Mouse (Mus musculus) kidney, embryonic 14.5 days (tissue): ENCODE results near the gene Ttc8. TPM values are rescaled to one million over a fixed set of nuclear protein-coding genes. Genes with fewer than 3 reads are reported as not detected.
A peak's percentile ranks its signal among the peaks of the same experiment; 100 is the strongest.

Experiments used
- ATAC-seq: fragments of 200-750 bp; cut with Nextera tagmentation; 2 replicates; pipeline ENCODE4 v1.8.0; 2017; ENCODE audit warnings: moderate number of reproducible peaks, mild to moderate bottlenecking, moderate TSS enrichment, moderate library complexity; ENCODE audit not compliant: low FRiP score, low TSS enrichment
- H3K27ac ChIP-seq: fragments of 300-500 bp; sonication (generic); 2 replicates; pipeline ENCODE4 v1.5.1; 2014; ENCODE audit warnings: low read depth, mild to moderate bottlenecking, low read length, moderate library complexity, mixed read lengths
- H3K27me3 ChIP-seq: fragments of 300-500 bp; sonication (generic); 2 replicates; pipeline ENCODE4 v1.6.1; 2014; ENCODE audit warnings: mild to moderate bottlenecking, low read length; ENCODE audit not compliant: control insufficient read depth, insufficient read depth
- H3K36me3 ChIP-seq: fragments of 300-500 bp; sonication (generic); 2 replicates; pipeline ENCODE4 v1.6.1; 2014; ENCODE audit warnings: low read length, mixed read lengths; ENCODE audit not compliant: control insufficient read depth, insufficient read depth
- H3K4me1 ChIP-seq: fragments of 300-500 bp; sonication (generic); 2 replicates; pipeline ENCODE4 v1.6.1; 2014; ENCODE audit warnings: low read length, mixed read lengths; ENCODE audit not compliant: control insufficient read depth, insufficient read depth
- H3K4me2 ChIP-seq: fragments of 300-500 bp; sonication (generic); replicated peaks from 2 replicates; pipeline ENCODE4 v1.6.1; 2014; ENCODE audit warnings: low read depth, mild to moderate bottlenecking, low read length
- H3K4me3 ChIP-seq: fragments of 300-500 bp; sonication (generic); 2 replicates; pipeline ENCODE4 v1.5.1; 2014; ENCODE audit warnings: mild to moderate bottlenecking, low read length
- H3K9ac ChIP-seq: fragments of 300-500 bp; sonication (generic); 2 replicates; pipeline ENCODE4 v1.6.1; 2014; ENCODE audit warnings: low read depth, mild to moderate bottlenecking, low read length, moderate library complexity
- H3K9me3 ChIP-seq: fragments of 300-500 bp; sonication (generic); 2 replicates; pipeline ENCODE4 v1.6.1; 2016; ENCODE audit warnings: low read length; ENCODE audit not compliant: control insufficient read depth
- WGBS: fragments of 180-500 bp; shearing (Covaris S2); extraction: QIAGEN DNeasy Blood & Tissue Kit; methylation state at CpG from one replicate; pipeline ENCODE4 v1.1.7; 2014; 5-methylcytosine and 5-hydroxymethylcytosine counted together
- polyA plus RNA-seq: library from polyadenylated mRNA; unstranded; fragments of >200 nt; fragmentation: Nextera tagmentation; extraction: Ambion mirVana; gene quantifications from 2 replicates; pipeline ENCODE4 v1.2.1, GENCODE M21; 2014

The Ttc8 gene
- polyA plus RNA-seq, 1 experiment from 2014 or later, result 35.9 TPM

GRCm38 (mm10) chr12:99004752-99005151 lies 84.4 kb downstream of the Ttc8 start:
- Histone ChIP-seq H3K27me3 (no peaks in the 10 kb centered on the region), H3K9ac (no peak overlapping the region), H3K27ac (no peak overlapping the region), H3K9me3 (no peaks in the 10 kb centered on the region), H3K36me3 (no peaks in the 10 kb centered on the region), H3K4me1 (no peaks in the 10 kb centered on the region), H3K4me3 (no peak overlapping the region), H3K4me2 (no peak overlapping the region)
- WGBS, result 76% methylated on average over 2 of the region's 2 CpGs
- ATAC-seq, result no peak

GRCm38 (mm10) chr12:99008786-99009185 lies 88.4 kb downstream of the Ttc8 start:
- peaks cover 5% of the 10 kb centered on the region; the same call in 1 of the 2 replicates for H3K4me1 ChIP-seq
- WGBS, result 92% methylated on average over 1 of the region's 1 CpGs
- H3K36me3 ChIP-seq, result no peaks in the 10 kb centered on the region
- no peak overlapping the region for H3K4me2 ChIP-seq
- H3K4me3 ChIP-seq, result no peak overlapping the region
- H3K27ac ChIP-seq, result no peak overlapping the region
- no peaks in the 10 kb centered on the region for H3K9me3 ChIP-seq
- H3K9ac ChIP-seq, result no peak overlapping the region
- H3K27me3 ChIP-seq, result no peaks in the 10 kb centered on the region
- no peak for ATAC-seq

DNA sequence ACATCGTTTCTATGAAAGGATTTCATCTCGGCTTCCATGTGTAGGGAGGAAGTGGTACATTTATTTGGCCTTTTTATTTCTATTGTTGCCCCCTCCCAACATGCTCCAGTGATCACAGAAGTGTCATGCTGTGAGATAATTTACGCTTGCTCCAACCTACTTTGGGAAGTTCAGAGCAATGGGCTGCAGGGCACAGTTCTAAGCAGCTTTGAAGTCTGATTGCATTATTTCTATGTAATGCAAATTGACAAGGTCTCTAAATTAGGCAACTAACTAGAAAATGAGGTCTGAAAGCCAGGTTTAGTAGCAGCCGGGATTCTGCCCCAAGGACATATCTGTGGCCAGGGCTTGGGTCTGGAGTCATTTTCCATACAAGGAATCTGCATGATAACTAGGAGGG lies 89.1 kb downstream of the Ttc8 start:
- WGBS, result 31% methylated on average over 4 of the region's 4 CpGs
- ATAC-seq, result no peak

DNA sequence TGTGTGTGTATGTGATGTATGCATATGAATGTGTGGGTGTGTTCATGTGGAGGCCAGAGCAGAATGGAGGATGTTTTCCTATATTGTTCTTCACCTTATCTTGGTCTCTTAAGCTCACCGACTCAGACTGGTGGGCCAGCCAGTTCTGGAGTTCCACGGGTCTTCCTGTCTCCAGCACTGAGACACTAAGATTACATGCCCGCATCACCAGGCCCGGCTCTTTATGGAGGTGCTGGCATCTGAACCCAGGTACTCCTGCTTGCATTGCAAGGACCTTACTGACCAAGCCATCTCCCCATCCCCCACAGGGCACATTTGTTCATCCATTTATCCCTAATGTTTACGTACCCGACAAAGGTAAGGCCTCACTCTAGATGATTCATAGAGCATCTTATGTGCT lies 89.7 kb downstream of the Ttc8 start:
- H3K4me1 ChIP-seq, result peaks cover 5% of the 10 kb centered on the region; the same call in 1 of the 2 replicates
- H3K4me3 ChIP-seq, result no peak overlapping the region
- no peak overlapping the region for H3K4me2 ChIP-seq
- H3K36me3 ChIP-seq, result no peaks in the 10 kb centered on the region
- H3K27ac ChIP-seq, result no peak overlapping the region
- H3K9me3 ChIP-seq, result no peaks in the 10 kb centered on the region
- no peak overlapping the region for H3K9ac ChIP-seq
- no peaks in the 10 kb centered on the region for H3K27me3 ChIP-seq
- no peak for ATAC-seq
- WGBS, result 82% methylated on average over 6 of the region's 6 CpGs

More for the DNA sequence above, 89.1 kb downstream of the Ttc8 start:
- no peaks in the 10 kb centered on the region for H3K9me3 ChIP-seq
- no peak overlapping the region for H3K27ac ChIP-seq
- no peak overlapping the region for H3K4me2 ChIP-seq
- H3K4me1 ChIP-seq, result peaks cover 5% of the 10 kb centered on the region; the same call in 1 of the 2 replicates
- H3K9ac ChIP-seq, result no peak overlapping the region
- no peaks in the 10 kb centered on the region for H3K36me3 ChIP-seq
- H3K4me3 ChIP-seq, result no peak overlapping the region
- H3K27me3 ChIP-seq, result no peaks in the 10 kb centered on the region

- H3K9ac ChIP-seq, result no peak overlapping the region
- H3K4me3 ChIP-seq, result 0 out of 2 replicates have a peak overlapping the region, but pooled peaks have one; percentile 7
- no peaks in the 10 kb centered on the region for H3K36me3 ChIP-seq
- no peak overlapping the region for H3K27ac ChIP-seq
- no peaks in the 10 kb centered on the region for H3K9me3 ChIP-seq
- peak overlapping the region; percentile 34 for H3K4me2 ChIP-seq
- peak; percentile 66; the same call in 1 of the 2 replicates for ATAC-seq
- H3K27me3 ChIP-seq, result no peaks in the 10 kb centered on the region
- peaks cover 5% of the 10 kb centered on the region; the same call in 1 of the 2 replicates for H3K4me1 ChIP-seq
- 8% methylated on average over 22 of the region's 22 CpGs for WGBS
These were observed 90.9 kb downstream of the Ttc8 start for GRCm38 (mm10) chr12:99011161-99011861.

- Histone ChIP-seq H3K36me3 (no peaks in the 10 kb centered on the region), H3K4me3 (no peak overlapping the region), H3K9me3 (no peaks in the 10 kb centered on the region), H3K9ac (no peak overlapping the region), H3K4me1 (peaks cover 5% of the 10 kb centered on the region; the same call in 1 of the 2 replicates), H3K4me2 (no peak overlapping the region), H3K27me3 (no peaks in the 10 kb centered on the region), H3K27ac (no peak overlapping the region)
- ATAC-seq, result no peak
- WGBS, result 90% methylated on average over 4 of the region's 4 CpGs
These were observed 95.5 kb downstream of the Ttc8 start for GRCm38 (mm10) chr12:99015870-99016269.

- no peak overlapping the region for H3K4me2 ChIP-seq
- no peaks in the 10 kb centered on the region for H3K27me3 ChIP-seq
- no peak overlapping the region for H3K4me3 ChIP-seq
- no peaks in the 10 kb centered on the region for H3K36me3 ChIP-seq
- no peak for ATAC-seq
- H3K27ac ChIP-seq, result no peak overlapping the region
- H3K4me1 ChIP-seq, result no peaks in the 10 kb centered on the region
- H3K9ac ChIP-seq, result no peak overlapping the region
- no peaks in the 10 kb centered on the region for H3K9me3 ChIP-seq
- WGBS, result 74% methylated on average over 6 of the region's 6 CpGs
These were observed 104.1 kb downstream of the Ttc8 start for GRCm38 (mm10) chr12:99024430-99024960.

DNA sequence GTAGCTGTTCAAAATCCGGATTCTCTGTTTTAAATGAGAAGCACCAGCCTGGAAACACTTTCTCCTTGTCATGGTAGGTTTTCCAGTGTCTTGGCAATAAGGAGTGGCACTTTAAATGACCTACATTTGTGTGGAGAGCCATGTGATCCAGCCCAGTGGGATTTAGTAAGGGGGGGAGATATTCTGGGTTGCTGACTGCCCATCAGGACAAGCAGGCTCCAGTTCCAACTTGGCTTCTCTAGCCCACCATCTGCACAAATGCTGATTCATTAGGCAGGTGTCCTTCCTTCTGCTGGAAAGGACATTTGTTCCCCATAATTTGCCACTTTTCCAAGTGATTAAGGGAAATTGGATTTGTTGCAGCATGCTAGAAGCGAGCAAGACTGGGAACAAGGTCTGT lies 105.9 kb downstream of the Ttc8 start:
- Histone ChIP-seq H3K9me3 (no peaks in the 10 kb centered on the region), H3K9ac (no peak overlapping the region), H3K4me3 (no peak overlapping the region), H3K36me3 (no peaks in the 10 kb centered on the region), H3K4me2 (no peak overlapping the region), H3K27ac (no peak overlapping the region), H3K27me3 (no peaks in the 10 kb centered on the region), H3K4me1 (no peaks in the 10 kb centered on the region)
- 88% methylated on average over 2 of the region's 2 CpGs for WGBS
- ATAC-seq, result no peak

- no peak overlapping the region for H3K9ac ChIP-seq
- H3K27me3 ChIP-seq, result no peaks in the 10 kb centered on the region
- no peak overlapping the region for H3K4me2 ChIP-seq
- H3K4me1 ChIP-seq, result no peaks in the 10 kb centered on the region
- H3K27ac ChIP-seq, result no peak overlapping the region
- no peak overlapping the region for H3K4me3 ChIP-seq
- H3K36me3 ChIP-seq, result no peaks in the 10 kb centered on the region
- WGBS, result 32% methylated on average over 5 of the region's 5 CpGs
- no peaks in the 10 kb centered on the region for H3K9me3 ChIP-seq
- no peak for ATAC-seq
These were observed 108.3 kb downstream of the Ttc8 start for GRCm38 (mm10) chr12:99028665-99029064.
